Mouse (Mus musculus): ENCODE results near the gene Osr1.

Osr1 gene

GRCm38 (mm10) chr12:9569971-9570370, at the start of gene Osr1:
Osr1 (plus strand) TSS chr12:9570116.
- peak; percentile 82 for DNase-seq (ENCODE audit: extremely low spot score, low spot score)

GRCm38 (mm10) chr12:9550328-9550727, 19.6 kb upstream of the Osr1 start:
- DNase-seq (ENCODE audit: extremely low spot score, low spot score), result no peak

- DNase-seq (ENCODE audit: extremely low spot score, low spot score), result no peak
Observed at GRCm38 (mm10) chr12:9564956-9565355, 5.0 kb upstream of the Osr1 start.

DNA sequence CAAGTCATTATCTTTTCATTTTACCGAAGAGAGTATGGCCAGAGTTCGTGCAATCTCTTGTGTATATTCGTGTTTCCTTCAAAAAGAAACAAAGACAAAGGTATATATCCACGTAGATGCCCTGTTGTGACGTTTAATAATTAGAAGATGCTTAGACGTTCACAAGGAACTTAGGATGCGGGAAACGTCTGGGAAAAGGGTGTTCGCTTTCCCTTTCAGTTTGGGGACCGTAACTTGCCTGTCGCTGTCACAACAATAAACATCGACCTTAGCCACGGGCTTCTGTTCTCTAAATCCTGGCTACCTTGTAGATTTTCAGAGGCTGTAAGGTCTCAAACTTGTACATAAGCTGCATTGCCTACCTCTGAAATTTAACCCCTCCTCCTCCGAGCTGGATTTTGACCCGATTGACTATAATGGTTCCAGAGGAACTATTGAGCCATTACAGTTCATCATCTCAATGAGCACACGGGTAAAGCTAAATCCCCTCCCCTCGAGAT, 630 bp downstream of the Osr1 start:
- peak; percentile 36 for DNase-seq (ENCODE audit: extremely low spot score, low spot score)

- peak; percentile 42 for DNase-seq (ENCODE audit: extremely low spot score, low spot score)
Observed at GRCm38 (mm10) chr12:9571276-9571940, 1.5 kb downstream of the Osr1 start.

DNA sequence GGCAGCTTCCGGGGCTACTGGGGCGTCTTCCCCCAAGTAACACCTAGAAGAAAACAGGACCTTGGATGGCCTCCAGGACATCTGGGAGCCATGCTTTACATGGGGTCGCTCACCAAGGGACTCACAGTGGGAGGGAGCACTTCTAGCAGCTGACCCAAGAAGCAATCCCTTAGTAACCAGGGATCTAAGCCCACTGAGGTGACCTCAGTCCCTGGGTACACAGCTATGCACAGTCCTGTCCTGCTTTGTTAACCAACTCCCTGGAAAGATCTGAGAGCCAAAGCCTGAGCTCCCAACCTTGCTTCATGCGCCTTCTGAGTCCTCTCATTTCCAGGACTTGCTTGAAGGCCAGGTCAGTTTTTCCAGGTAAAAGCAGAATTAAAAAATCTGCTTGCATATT, 2.1 kb downstream of the Osr1 start:
- peak; percentile 21 for DNase-seq (ENCODE audit: extremely low spot score, low spot score)

DNA sequence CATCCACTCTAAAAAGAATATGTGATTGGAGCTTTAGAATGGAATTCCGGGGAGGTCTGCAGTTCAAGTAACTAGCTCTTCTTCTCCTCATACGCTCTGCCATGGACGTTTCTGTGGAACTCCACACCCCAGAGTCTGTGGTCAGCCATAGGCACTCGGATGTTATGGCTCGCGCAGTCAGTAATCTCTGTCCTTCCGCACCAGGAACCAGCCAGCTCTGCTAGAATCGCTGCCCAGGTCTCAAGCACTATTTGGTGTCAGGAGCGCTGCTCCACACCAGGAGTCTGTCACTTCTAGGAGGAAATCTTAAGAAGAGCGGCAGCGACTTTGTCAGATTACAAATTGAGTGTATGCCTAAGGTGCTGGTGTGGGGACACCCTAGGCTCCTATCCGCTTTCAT, 3.8 kb downstream of the Osr1 start:
- peak; percentile 41 for DNase-seq (ENCODE audit: extremely low spot score, low spot score)

GRCm38 (mm10) chr12:9574244-9574871, 4.4 kb downstream of the Osr1 start:
- DNase-seq (ENCODE audit: extremely low spot score, low spot score), result peak; percentile 74

- DNase-seq (ENCODE audit: extremely low spot score, low spot score), result peak; percentile 49
Observed at GRCm38 (mm10) chr12:9575158-9576042, 5.5 kb downstream of the Osr1 start.

DNA sequence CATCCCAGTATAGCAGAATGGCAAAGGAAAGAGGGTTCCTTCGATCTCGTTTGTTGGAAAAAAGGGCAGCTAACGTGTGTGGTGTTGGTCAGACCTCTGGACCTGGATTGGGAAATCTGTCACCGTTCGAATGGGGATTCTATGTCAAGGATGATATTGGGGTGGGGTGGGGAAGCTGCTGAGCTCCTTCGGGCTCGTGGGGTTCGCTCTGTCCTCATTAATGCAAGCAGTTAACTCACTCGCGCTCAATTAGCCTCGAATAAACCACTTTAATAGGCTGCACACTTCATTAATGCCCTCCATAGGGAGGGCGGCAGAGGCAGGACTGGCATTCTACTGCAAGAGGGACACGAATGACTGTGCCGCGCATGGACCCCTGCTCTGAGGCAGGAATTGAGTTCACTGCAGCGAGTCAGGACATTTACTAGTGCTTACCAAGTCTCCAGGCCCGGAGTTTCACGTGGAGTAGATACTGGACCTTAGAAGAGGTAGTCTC, 6.2 kb downstream of the Osr1 start:
- peak; percentile 52 for DNase-seq (ENCODE audit: extremely low spot score, low spot score)

DNA sequence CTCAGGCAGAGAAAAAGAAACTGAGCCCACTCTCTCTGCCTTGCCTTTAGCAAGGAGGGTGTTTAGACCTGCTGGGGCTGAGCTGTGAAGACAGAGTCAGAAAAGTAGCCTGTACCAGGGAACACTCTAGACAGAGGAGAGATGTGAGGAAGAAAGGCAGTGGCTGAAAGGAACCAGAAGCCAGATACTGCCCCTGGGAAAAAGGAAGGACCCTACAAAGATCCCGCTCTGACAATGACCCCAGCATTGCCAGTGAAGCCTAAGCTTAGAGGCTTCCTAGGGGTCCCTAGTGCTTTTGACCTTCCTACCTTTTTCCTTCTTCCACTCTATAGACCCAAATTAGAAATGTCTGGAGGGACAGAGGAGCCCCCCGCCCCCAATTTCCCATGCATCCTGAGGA, 7.7 kb downstream of the Osr1 start:
- no peak for DNase-seq (ENCODE audit: extremely low spot score, low spot score)

- peak; percentile 34 for DNase-seq (ENCODE audit: extremely low spot score, low spot score)
Observed at GRCm38 (mm10) chr12:9578591-9578990, 8.7 kb downstream of the Osr1 start.

GRCm38 (mm10) chr12:9579301-9580030, 9.6 kb downstream of the Osr1 start:
- DNase-seq (ENCODE audit: extremely low spot score, low spot score), result peak; percentile 65

DNA sequence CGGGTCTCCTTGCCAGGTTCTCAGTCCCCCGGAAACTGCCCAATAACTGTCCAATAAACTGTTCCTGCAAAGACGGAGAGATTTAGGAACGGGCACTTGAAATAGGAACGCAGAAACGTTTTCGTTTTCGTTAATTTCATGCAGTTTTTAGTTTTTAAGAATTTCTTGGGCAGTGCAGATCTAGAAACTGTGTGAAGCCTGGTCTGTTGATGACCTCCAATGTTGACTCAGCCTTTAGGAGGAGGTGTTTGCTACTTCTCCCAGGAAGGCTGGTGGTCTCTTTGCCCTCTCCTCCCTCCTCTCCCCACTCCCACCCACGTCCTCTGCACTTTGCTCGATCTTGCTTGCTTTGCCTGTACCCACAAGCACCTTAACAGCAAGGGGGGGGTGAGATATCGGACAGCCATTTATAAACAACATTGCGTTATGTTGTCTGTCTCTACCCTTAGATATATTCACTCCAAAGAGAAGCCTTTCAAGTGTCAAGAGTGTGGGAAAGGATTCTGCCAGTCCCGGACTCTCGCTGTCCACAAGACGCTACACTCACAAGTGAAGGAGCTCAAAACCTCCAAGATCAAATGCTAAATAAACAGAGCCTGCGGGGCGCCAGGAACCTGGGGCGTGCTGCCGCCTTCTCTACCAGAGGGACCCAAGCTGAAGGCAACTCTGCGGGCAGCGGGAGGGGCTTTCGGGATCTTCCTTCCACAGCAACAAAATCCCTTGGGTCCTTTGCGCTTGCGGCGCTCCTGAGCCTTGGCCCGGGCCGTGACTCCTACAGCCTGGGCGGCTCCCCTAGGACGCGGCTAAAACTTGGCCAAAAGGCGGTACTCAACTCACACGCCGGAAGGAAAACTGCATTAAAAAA, 10.4 kb downstream of the Osr1 start:
- peak; percentile 72 for DNase-seq (ENCODE audit: extremely low spot score, low spot score)

DNA sequence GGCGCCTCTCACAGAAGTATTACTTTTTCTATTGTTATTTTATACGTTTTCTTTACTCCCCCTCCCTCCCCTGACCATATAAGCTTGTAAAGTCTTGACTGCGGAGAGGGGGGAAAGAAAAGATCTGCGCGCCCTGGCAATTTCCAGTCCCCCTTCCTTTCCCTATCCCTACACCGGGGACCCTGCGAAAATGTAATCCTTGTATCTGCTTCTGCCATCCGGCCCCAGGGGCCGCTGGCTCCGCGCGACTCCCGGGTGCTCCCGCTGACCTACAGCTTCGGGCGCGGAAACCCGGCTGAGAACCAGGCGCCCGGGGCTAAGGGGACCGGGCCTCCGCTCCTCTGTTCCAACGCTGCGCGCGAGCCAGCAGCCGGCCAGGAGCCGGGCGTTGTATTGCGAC, 11.1 kb downstream of the Osr1 start:
- peak; percentile 57 for DNase-seq (ENCODE audit: extremely low spot score, low spot score)

DNA sequence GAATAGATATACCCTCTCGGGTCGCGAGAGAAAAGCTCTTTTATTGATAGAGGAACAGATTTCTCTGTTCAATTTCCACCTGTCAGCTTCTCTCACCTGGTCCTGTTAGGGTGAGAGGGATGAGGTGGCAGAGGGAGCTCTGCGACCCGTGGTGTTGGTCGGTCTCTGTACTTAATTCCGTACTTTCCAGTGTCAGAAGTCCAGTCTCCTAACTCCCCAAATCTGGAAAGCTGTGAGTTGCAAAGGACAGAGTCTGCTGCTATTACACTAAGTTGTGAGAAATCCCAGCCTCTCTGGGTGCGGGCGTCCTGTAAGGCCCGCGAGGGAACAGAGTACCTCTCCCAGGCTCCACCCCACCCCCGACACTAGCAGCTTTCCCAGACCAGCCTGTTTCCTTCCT, 11.6 kb downstream of the Osr1 start:
- peak; percentile 31 for DNase-seq (ENCODE audit: extremely low spot score, low spot score)

GRCm38 (mm10) chr12:9582248-9582995, 12.5 kb downstream of the Osr1 start:
- peak; percentile 38 for DNase-seq (ENCODE audit: extremely low spot score, low spot score)

DNA sequence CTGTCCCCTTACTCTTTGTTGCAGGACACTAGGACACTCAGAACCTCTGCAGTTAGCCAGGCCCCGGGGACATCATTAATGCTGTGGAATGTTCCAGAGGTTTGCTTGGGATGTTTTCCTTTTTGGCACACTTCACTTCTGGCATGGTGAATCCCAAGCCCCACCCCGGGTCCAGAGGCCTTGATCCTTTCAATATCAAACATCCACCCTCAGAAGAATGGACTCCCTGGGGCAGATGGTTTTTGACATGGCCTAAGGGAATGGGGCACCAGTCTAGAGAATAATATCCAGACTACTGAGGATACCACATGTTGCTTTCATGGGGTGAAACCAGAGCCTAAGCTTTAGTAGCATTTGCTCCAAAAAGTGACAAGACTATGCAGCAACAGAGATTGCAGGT, 13.5 kb downstream of the Osr1 start:
- no peak for DNase-seq (ENCODE audit: extremely low spot score, low spot score)

DNA sequence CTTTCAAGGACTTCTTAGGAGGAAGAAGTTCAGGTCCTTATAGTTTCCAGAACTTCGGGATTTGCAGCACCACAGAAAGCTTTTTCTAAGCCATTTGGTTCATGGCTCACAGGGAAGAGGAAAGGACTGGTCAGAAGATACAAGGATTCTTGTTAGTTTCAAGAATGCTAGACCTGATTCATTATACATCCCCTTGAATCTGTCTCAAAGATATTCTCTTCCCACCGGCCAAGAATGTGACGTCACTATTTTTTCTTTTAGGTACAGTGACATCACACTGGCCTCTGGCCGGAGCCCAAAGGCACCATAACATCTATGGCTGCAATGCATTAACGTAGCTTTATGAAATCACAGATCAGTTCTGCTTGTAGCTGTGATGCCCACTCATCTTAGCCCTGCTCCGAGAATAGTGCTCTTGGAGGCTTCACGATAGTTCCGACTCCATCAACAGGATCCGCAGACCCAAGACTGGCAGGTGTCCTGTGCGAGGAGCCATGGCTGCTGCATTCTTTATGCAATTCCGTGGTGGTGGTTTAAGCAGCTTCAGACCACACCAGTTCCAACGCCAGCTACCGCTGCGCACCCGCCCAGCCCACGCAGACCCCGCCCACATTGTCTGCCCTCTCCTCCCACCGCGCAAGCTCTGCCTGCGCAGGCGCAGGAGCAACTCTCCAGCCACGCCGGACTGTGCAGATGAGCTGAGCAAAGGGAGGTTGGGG, 14.6 kb downstream of the Osr1 start:
- peak; percentile 78 for DNase-seq (ENCODE audit: extremely low spot score, low spot score)
